Mouse (Mus musculus) neural tube, embryonic 15.5 days (tissue): ENCODE data around the gene Defb23. TPM values are rescaled to one million over a fixed set of nuclear protein-coding genes. Genes with fewer than 3 reads are reported as not detected.

Source experiments
- ATAC-seq: fragments of 200-750 bp; cut with Nextera tagmentation; 2 replicates; pipeline ENCODE4 v1.8.0; 2017; ENCODE audit warnings: mild to moderate bottlenecking, moderate TSS enrichment, moderate library complexity; ENCODE audit not compliant: low FRiP score
- H3K27ac ChIP-seq: fragments of 300-500 bp; sonication (generic); replicated peaks from 2 replicates; pipeline ENCODE4 v1.5.1; 2015; ENCODE audit warnings: mild to moderate bottlenecking, inconsistent platforms
- H3K27me3 ChIP-seq: fragments of 300-500 bp; sonication (generic); replicated peaks from 2 replicates; pipeline ENCODE4 v1.6.1; 2015; ENCODE audit warnings: inconsistent platforms
- H3K36me3 ChIP-seq: fragments of 300-500 bp; sonication (generic); 2 replicates; pipeline ENCODE4 v1.6.1; 2015; ENCODE audit warnings: inconsistent platforms
- H3K4me1 ChIP-seq: fragments of 300-500 bp; sonication (generic); 2 replicates; pipeline ENCODE4 v1.6.1; 2015; ENCODE audit warnings: inconsistent platforms
- H3K4me2 ChIP-seq: fragments of 300-500 bp; sonication (generic); 2 replicates; pipeline ENCODE4 v1.6.1; 2015; ENCODE audit warnings: inconsistent platforms, mild to moderate bottlenecking, moderate library complexity
- H3K4me3 ChIP-seq: fragments of 300-500 bp; sonication (generic); replicated peaks from 2 replicates; pipeline ENCODE4 v1.5.1; 2015; ENCODE audit warnings: mild to moderate bottlenecking, inconsistent platforms
- H3K9ac ChIP-seq: fragments of 300-500 bp; sonication (generic); replicated peaks from 2 replicates; pipeline ENCODE4 v1.6.1; 2015; ENCODE audit warnings: mild to moderate bottlenecking, inconsistent platforms
- H3K9me3 ChIP-seq: fragments of 300-500 bp; sonication (generic); replicated peaks from 2 replicates; pipeline ENCODE4 v1.6.1; 2016; ENCODE audit warnings: inconsistent platforms
- WGBS: fragments of 180-500 bp; shearing (Covaris S2); methylation state at CpG from one replicate; pipeline ENCODE4 v1.1.7; 2015; ENCODE audit warnings: mixed read lengths; 5-methylcytosine and 5-hydroxymethylcytosine counted together
- polyA plus RNA-seq: library from polyadenylated mRNA; unstranded; fragments of >200 nt; fragmentation: Nextera tagmentation; extraction: Ambion mirVana; gene quantifications from 2 replicates; pipeline ENCODE4 v1.2.1, GENCODE M21; 2015

The Defb23 gene
- polyA plus RNA-seq = not detected in 2 replicates

- Histone ChIP-seq H3K9ac (no peak within 1 kb of the TSS), H3K9me3 (no peaks in the 10 kb centered on the region), H3K36me3 (no peaks in the 10 kb centered on the region), H3K4me3 (no peak within 1 kb of the TSS), H3K4me2 (no peak within 1 kb of the TSS), H3K27ac (no peak within 1 kb of the TSS), H3K27me3 (no peaks in the 10 kb centered on the region), H3K4me1 (no peaks in the 10 kb centered on the region)
- WGBS = 93% methylated on average over 3 of the region's 3 CpGs
- no peak for ATAC-seq
Observed at GRCm38 (mm10) chr2:152464570-152465150, at the start of gene Defb23. Gene Defb23, minus strand, starts transcription at chr2:152464620.

GRCm38 (mm10) chr2:152511592-152511991, 47.2 kb upstream of the Defb23 start, which contains the start of gene Defb26:
Gene Defb26, minus strand, starts transcription at chr2:152511692.
- H3K36me3 ChIP-seq = no peaks in the 10 kb centered on the region
- no peak within 1 kb of the TSS for H3K9ac ChIP-seq
- no peaks in the 10 kb centered on the region for H3K27me3 ChIP-seq
- no peak for ATAC-seq
- 42% methylated on average over 1 of the region's 1 CpGs for WGBS
- H3K4me1 ChIP-seq = no peaks in the 10 kb centered on the region
- H3K27ac ChIP-seq = no peak within 1 kb of the TSS
- H3K4me2 ChIP-seq = no peak within 1 kb of the TSS
- no peak within 1 kb of the TSS for H3K4me3 ChIP-seq
- H3K9me3 ChIP-seq = no peaks in the 10 kb centered on the region

- no peaks in the 10 kb centered on the region for H3K27me3 ChIP-seq
- no peak overlapping the region for H3K4me3 ChIP-seq
- H3K4me2 ChIP-seq = no peak overlapping the region
- H3K4me1 ChIP-seq = no peaks in the 10 kb centered on the region
- H3K36me3 ChIP-seq = no peaks in the 10 kb centered on the region
- ATAC-seq = no peak
- no peaks in the 10 kb centered on the region for H3K9me3 ChIP-seq
- H3K9ac ChIP-seq = no peak overlapping the region
- H3K27ac ChIP-seq = no peak overlapping the region
- WGBS = 88% methylated on average over 2 of the region's 2 CpGs
Observed at GRCm38 (mm10) chr2:152503950-152504349, 39.5 kb upstream of the Defb23 start.

- WGBS = 81% methylated on average over 6 of the region's 6 CpGs
- H3K27ac ChIP-seq = no peak overlapping the region
- H3K4me3 ChIP-seq = no peak overlapping the region
- H3K9ac ChIP-seq = no peak overlapping the region
- no peaks in the 10 kb centered on the region for H3K27me3 ChIP-seq
- no peaks in the 10 kb centered on the region for H3K4me1 ChIP-seq
- no peaks in the 10 kb centered on the region for H3K36me3 ChIP-seq
- H3K9me3 ChIP-seq = no peaks in the 10 kb centered on the region
- no peak for ATAC-seq
- no peak overlapping the region for H3K4me2 ChIP-seq
Observed at GRCm38 (mm10) chr2:152500863-152501229, 36.4 kb upstream of the Defb23 start.

GRCm38 (mm10) chr2:152500204-152500862, 35.9 kb upstream of the Defb23 start:
- Histone ChIP-seq H3K36me3 (no peaks in the 10 kb centered on the region), H3K9me3 (no peaks in the 10 kb centered on the region), H3K4me2 (no peak overlapping the region), H3K9ac (no peak overlapping the region), H3K4me3 (no peak overlapping the region), H3K27ac (no peak overlapping the region), H3K27me3 (no peaks in the 10 kb centered on the region), H3K4me1 (no peaks in the 10 kb centered on the region)
- WGBS = 84% methylated on average over 7 of the region's 7 CpGs
- no peak for ATAC-seq

GRCm38 (mm10) chr2:152498020-152498419, 33.6 kb upstream of the Defb23 start:
- no peak overlapping the region for H3K27ac ChIP-seq
- H3K9ac ChIP-seq = no peak overlapping the region
- no peaks in the 10 kb centered on the region for H3K9me3 ChIP-seq
- H3K4me3 ChIP-seq = no peak overlapping the region
- no peaks in the 10 kb centered on the region for H3K4me1 ChIP-seq
- no peak overlapping the region for H3K4me2 ChIP-seq
- no peaks in the 10 kb centered on the region for H3K36me3 ChIP-seq
- H3K27me3 ChIP-seq = no peaks in the 10 kb centered on the region
- WGBS = 82% methylated on average over 6 of the region's 6 CpGs
- no peak for ATAC-seq

GRCm38 (mm10) chr2:152493151-152493550, 28.7 kb upstream of the Defb23 start:
- H3K9ac ChIP-seq = no peak overlapping the region
- H3K27me3 ChIP-seq = no peaks in the 10 kb centered on the region
- H3K36me3 ChIP-seq = no peaks in the 10 kb centered on the region
- 79% methylated on average over 6 of the region's 6 CpGs for WGBS
- no peak overlapping the region for H3K4me2 ChIP-seq
- no peaks in the 10 kb centered on the region for H3K4me1 ChIP-seq
- no peak for ATAC-seq
- no peak overlapping the region for H3K27ac ChIP-seq
- H3K9me3 ChIP-seq = no peaks in the 10 kb centered on the region
- H3K4me3 ChIP-seq = no peak overlapping the region

GRCm38 (mm10) chr2:152490038-152490437, 25.6 kb upstream of the Defb23 start, which contains the start of gene Defb22:
Gene Defb22, minus strand, starts transcription at chr2:152490138.
- Histone ChIP-seq H3K4me2 (no peak within 1 kb of the TSS), H3K4me1 (no peaks in the 10 kb centered on the region), H3K4me3 (no peak within 1 kb of the TSS), H3K36me3 (no peaks in the 10 kb centered on the region), H3K27ac (no peak within 1 kb of the TSS), H3K9me3 (no peaks in the 10 kb centered on the region), H3K9ac (no peak within 1 kb of the TSS), H3K27me3 (no peaks in the 10 kb centered on the region)
- ATAC-seq = no peak

GRCm38 (mm10) chr2:152487024-152487423, 22.6 kb upstream of the Defb23 start:
- no peak for ATAC-seq
- Histone ChIP-seq H3K27me3 (no peaks in the 10 kb centered on the region), H3K27ac (no peak overlapping the region), H3K4me2 (no peak overlapping the region), H3K36me3 (no peaks in the 10 kb centered on the region), H3K9ac (no peak overlapping the region), H3K9me3 (no peaks in the 10 kb centered on the region), H3K4me3 (no peak overlapping the region), H3K4me1 (no peaks in the 10 kb centered on the region)
- WGBS = 77% methylated on average over 2 of the region's 2 CpGs

- WGBS = 84% methylated on average over 7 of the region's 7 CpGs
- Histone ChIP-seq H3K4me3 (no peak overlapping the region), H3K9me3 (no peaks in the 10 kb centered on the region), H3K9ac (no peak overlapping the region), H3K36me3 (no peaks in the 10 kb centered on the region), H3K4me1 (no peaks in the 10 kb centered on the region), H3K27ac (no peak overlapping the region), H3K4me2 (no peak overlapping the region), H3K27me3 (no peaks in the 10 kb centered on the region)
- no peak for ATAC-seq
Observed at GRCm38 (mm10) chr2:152481726-152482125, 17.3 kb upstream of the Defb23 start.

GRCm38 (mm10) chr2:152480881-152481280, 16.5 kb upstream of the Defb23 start:
- H3K27ac ChIP-seq = no peak overlapping the region
- H3K4me1 ChIP-seq = no peaks in the 10 kb centered on the region

GRCm38 (mm10) chr2:152476763-152477162, 12.3 kb upstream of the Defb23 start, which contains the start of gene Defb20:
Gene Defb20, plus strand, starts transcription at chr2:152477063.
- no peak for ATAC-seq
- 71% methylated on average over 2 of the region's 2 CpGs for WGBS
- H3K27ac ChIP-seq = no peak within 1 kb of the TSS

More at GRCm38 (mm10) chr2:152480881-152481280, 16.5 kb upstream of the Defb23 start:
- no peak overlapping the region for H3K4me3 ChIP-seq
- H3K36me3 ChIP-seq = no peaks in the 10 kb centered on the region
- ATAC-seq = no peak
- H3K9ac ChIP-seq = no peak overlapping the region
- no peak overlapping the region for H3K4me2 ChIP-seq
- WGBS = 91% methylated on average over 3 of the region's 3 CpGs
- H3K9me3 ChIP-seq = no peaks in the 10 kb centered on the region
- no peaks in the 10 kb centered on the region for H3K27me3 ChIP-seq

More at GRCm38 (mm10) chr2:152476763-152477162, 12.3 kb upstream of the Defb23 start, which contains the start of gene Defb20:
- Histone ChIP-seq H3K4me1 (no peaks in the 10 kb centered on the region), H3K36me3 (no peaks in the 10 kb centered on the region), H3K9me3 (no peaks in the 10 kb centered on the region), H3K4me3 (no peak within 1 kb of the TSS), H3K4me2 (no peak within 1 kb of the TSS), H3K9ac (no peak within 1 kb of the TSS), H3K27me3 (0 out of 2 replicates have a peak, but pooled peaks cover 2% of the 10 kb centered on the region)
